Mouse (Mus musculus) large intestine, adult 2 months (tissue): Measurements from ENCODE around the gene Cped1. TPM values are rescaled to one million over a fixed set of nuclear protein-coding genes. Genes with fewer than 3 reads are reported as not detected.
"Not testable (repeated sequence)": the region's sequence is repeated elsewhere in the genome, so short reads cannot be mapped to it uniquely, and the experiment has no call there.

ENCODE experiments used
- DNase-seq: peaks from one replicate; pipeline ENCODE4 v3.0.0-alpha.2; 2012; ENCODE audit warnings: low read depth, low spot score
- WGBS: fragments of 180-500 bp; shearing (Covaris S2); methylation state at CpG from one replicate; pipeline ENCODE4 v1.1.7; 2018; 5-methylcytosine and 5-hydroxymethylcytosine counted together
- polyA plus RNA-seq: library from polyadenylated mRNA; depleted of rRNA; stranded (reverse); fragments of >200 nt; gene quantifications from 2 replicates; pipeline ENCODE4 v1.2.3, GENCODE M21; 2012

Cped1 gene
- polyA plus RNA-seq, 1 experiment, result 3.9 TPM

- no peak for DNase-seq
- WGBS, result 70% methylated on average over 3 of the region's 3 CpGs
Measured at GRCm38 (mm10) chr6:22021315-22021714, 35.6 kb downstream of the Cped1 start.

DNA sequence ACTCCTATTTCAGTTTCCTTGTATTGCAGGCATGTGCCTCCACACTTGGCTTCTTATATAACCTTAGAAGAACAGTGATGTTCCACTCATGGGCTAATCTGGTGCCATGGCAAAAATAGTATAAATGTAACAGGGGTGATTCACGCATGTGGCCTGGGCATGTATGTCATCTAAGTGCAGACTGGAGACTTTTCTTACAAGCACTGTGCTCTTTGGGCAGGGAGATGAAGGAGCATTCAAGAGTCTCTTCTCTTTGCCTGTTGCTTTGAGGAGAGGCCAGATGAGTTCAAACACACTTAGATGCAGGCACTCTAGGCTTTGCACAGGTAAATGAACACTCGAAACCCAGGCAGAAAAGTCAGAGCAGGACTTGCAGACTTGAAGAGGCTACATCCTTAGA lies 38.5 kb downstream of the Cped1 start:
- 97% methylated on average over 2 of the region's 2 CpGs for WGBS
- DNase-seq, result no peak

GRCm38 (mm10) chr6:22025584-22026357 lies 40.1 kb downstream of the Cped1 start:
- 13% methylated on average over 17 of the region's 17 CpGs for WGBS
- DNase-seq, result no peak

DNA sequence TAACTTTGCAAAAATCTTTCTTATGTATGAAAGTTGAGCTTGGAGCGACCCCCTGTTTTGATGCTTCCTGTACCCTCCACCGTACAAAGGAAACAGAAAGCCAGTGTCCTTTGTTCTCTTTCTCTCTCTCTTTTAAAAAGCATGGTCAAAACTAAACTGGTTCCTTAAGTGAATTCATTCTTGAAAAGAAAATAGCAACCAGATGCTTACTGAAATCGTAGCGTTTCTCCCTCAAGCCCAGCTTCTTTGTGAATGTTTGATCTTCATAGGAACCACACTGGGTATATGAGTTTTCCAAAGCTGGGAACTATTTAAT lies 40.6 kb downstream of the Cped1 start:
- 17% methylated on average over 4 of the region's 4 CpGs for WGBS
- DNase-seq, result no peak

DNA sequence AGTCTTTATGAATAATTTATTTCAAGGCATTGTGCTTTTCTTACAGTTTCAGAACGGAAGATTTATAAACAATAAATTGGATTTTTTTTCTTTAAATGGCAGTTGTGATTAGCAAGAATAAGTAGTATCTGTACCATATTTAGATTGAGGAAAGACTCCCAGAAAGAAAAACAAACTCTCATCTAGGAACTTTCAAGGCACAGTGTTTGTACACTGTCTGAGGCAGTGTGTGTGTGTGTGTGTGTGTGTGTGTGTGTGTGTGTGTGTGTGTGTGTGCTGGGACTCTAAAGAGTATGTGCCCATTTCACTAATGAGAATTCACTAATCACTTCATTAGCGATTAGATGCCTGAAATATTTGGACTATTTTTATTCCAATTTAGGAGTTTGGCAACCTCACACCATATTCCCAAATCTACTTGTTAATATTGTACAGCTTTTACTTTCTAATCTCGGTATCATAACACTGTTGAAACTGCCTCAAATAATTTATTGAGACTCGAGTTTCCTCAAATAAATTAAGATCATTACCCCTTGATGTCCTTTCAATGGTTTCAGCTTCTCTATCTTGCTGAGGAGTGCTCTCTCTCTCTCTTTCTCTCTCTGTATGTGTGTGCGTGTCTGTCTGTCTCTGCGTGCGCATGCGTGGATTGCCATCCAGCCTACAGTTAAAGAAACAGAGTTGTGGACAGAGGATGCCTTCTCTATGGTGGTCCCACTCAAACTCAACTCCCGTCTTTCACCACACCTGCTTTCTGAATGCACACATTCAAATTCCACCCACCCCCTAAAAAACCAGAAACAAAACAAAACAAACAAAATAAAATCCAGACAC lies 41.3 kb downstream of the Cped1 start:
- DNase-seq, result no peak
- 75% methylated on average over 9 of the region's 9 CpGs for WGBS

DNA sequence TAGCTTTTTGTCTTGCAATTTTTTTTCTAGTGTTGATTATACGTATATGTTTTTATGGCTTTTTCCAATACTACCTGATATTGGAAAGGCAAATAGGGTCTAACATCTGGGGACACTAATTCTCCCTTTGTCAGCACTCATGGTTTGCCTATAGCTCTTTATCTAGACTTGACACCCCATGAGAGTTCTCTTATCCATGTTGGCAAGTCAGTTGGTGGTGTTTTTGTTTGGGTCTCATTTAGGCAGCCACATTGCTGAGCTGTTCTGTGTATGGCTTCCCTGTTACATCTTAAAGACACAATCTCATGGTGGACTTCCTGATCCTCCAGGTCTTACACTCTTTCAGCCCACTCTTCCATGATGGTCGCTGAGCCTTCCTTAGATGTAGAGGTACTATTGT lies 42.1 kb downstream of the Cped1 start:
- DNase-seq, result no peak
- WGBS, result 95% methylated on average over 2 of the region's 2 CpGs

DNA sequence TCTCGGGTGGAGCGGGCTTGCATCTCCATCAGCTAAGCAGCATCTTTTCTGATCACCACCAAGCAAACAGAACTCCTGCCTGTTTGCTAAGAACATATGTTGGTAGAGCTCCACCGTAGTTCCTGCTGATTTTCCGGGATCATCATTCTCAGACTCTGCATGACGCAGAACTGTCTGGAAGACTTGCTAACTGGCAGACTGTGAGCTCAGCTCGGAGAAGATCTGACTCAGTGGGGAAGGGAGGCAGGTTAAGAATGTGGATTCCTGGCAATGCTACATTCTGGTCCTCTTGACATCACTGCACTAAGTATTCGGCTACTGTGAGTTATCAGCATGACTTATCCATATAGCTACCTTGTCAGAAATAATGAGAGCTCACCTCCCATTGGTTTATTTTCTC lies 44.7 kb downstream of the Cped1 start:
- 79% methylated on average over 7 of the region's 7 CpGs for WGBS
- no peak for DNase-seq

GRCm38 (mm10) chr6:22033188-22033587 lies 47.5 kb downstream of the Cped1 start:
- DNase-seq, result no peak
- WGBS, result 69% methylated on average over 4 of the region's 4 CpGs

DNA sequence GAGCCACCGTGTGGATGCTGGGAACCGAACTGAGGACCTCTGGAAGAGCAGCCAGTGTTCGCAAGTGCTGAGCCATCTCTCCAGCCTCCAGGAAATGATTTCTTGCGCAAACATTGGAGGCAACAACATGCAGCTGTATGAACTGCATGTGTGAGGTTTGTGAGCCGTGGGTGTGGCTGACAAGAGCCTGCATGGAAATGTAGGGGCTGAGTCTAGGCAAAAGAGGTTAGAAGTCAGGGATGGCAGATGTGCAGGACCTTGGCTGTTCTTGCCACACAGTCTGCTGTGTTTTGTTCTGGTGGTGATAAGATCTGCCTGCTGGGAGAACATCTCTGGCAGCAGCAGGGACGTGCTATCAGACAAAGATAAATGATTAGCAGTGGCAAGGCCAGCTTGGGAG lies 49.7 kb downstream of the Cped1 start:
- DNase-seq, result no peak
- WGBS, result 26% methylated on average over 6 of the region's 6 CpGs

- no peak for DNase-seq
- WGBS, result 90% methylated on average over 3 of the region's 3 CpGs
Measured at GRCm38 (mm10) chr6:22035895-22036294, 50.2 kb downstream of the Cped1 start.

- WGBS, result 85% methylated on average over 8 of the region's 8 CpGs
- no peak for DNase-seq
Measured at GRCm38 (mm10) chr6:22036396-22036795, 50.7 kb downstream of the Cped1 start.

GRCm38 (mm10) chr6:22036911-22037310 lies 51.2 kb downstream of the Cped1 start:
- 52% methylated on average over 1 of the region's 1 CpGs for WGBS
- DNase-seq, result no peak

- DNase-seq, result no peak
- WGBS, result 58% methylated on average over 4 of the region's 4 CpGs
Measured at GRCm38 (mm10) chr6:22037441-22038050, 51.8 kb downstream of the Cped1 start.

DNA sequence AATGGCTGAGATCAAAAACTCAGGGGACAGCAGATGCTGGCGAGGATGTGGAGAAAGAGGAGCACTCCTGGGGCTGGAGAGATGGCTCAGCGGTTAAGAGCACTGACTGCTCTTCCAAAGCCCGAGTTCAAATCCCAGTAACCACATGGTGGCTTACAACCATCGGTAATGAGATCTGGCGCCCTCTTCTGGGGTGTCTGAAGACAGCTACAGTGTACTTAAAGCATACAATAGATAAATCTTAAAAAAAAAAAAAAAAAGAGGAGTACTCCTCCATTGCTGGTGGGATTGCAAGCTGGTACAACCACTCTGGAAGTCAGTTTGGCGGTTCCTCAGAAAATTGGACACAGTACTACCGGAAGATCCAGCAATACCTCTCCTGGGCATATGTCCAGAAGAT lies 54.0 kb downstream of the Cped1 start:
- 77% methylated on average over 7 of the region's 7 CpGs for WGBS
- not testable (repeated sequence) for DNase-seq

- DNase-seq, result no peak
- 57% methylated on average over 9 of the region's 9 CpGs for WGBS
Measured at GRCm38 (mm10) chr6:22044880-22045605, 59.3 kb downstream of the Cped1 start.

DNA sequence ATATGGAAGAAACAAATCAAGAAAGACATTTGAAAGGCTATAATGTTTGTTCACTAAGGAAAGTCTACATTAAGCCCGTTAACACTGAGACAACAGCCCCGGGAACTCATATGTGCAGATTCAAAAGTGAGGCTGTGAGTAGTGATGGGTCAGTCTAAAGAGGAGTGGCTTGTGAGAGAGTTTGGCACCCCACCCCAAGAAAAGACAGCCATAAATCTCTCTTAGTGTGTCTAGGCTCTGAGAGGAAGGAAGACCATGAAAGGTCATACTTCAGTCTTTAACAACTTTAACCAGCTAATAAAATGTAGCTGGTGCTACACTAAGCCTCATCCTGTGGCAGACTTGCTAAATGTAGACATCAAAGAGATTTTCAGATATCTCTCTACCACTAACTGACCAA lies 61.4 kb downstream of the Cped1 start:
- whole genome bisulfite sequencing, result 46% methylated on average over 2 of the region's 2 CpGs
- DNase-seq, result no peak

GRCm38 (mm10) chr6:22049093-22049492 lies 63.4 kb downstream of the Cped1 start:
- 68% methylated on average over 5 of the region's 5 CpGs for WGBS
- no peak for DNase-seq

- WGBS, result 86% methylated on average over 3 of the region's 3 CpGs
- DNase-seq, result no peak
Measured at GRCm38 (mm10) chr6:22051526-22051925, 65.8 kb downstream of the Cped1 start.

GRCm38 (mm10) chr6:22053014-22053413 lies 67.3 kb downstream of the Cped1 start:
- no peak for DNase-seq
- 90% methylated on average over 3 of the region's 3 CpGs for WGBS

GRCm38 (mm10) chr6:22064341-22064740 lies 78.6 kb downstream of the Cped1 start:
- DNase-seq, result peak; percentile 8
- 34% methylated on average over 4 of the region's 4 CpGs for WGBS
